Mouse (Mus musculus) G1E-ER4 (cell line): ENCODE data around the gene Nudt19. TPM values are rescaled to one million over a fixed set of nuclear protein-coding genes. Genes with fewer than 3 reads are reported as not detected.

Source experiments
- GATA1 ChIP-seq: IDR thresholded peaks from one replicate; pipeline ENCODE4 v1.8.0; 2012; ENCODE audit warnings: low read length, inconsistent platforms
- polyA plus RNA-seq: library from polyadenylated mRNA; stranded (reverse); fragments of >175 nt; gene quantifications from 2 replicates; pipeline ENCODE4 v1.2.3, GENCODE M21; 2012

Nudt19 gene
- 62.2 and 83.6 TPM in 2 replicates for polyA plus RNA-seq

- TF ChIP-seq GATA1, result no peak
Observed at GRCm38 (mm10) chr7:35556205-35556603, at the start of gene Nudt19. Gene Nudt19, minus strand, starts transcription at chr7:35556304.

DNA sequence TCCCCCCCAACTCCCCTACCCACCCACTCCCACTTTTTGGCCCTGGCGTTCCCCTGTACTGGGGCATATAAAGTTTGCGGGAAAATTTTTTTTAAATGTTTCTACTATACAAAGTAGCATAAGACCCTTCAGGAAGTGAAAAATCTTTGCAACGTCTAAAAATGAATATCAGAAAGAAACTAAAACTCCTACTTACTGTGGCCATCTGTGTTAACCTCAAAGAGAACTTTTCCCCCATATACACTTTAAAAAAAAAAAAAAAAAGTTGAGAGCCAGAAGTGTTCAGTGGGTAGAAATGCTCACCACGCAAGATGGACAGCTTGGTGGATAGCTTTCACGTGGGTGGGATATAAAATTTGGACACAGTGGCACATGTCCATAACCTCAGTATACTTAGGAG is 46.7 kb upstream of the Nudt19 start:
- no peak for TF ChIP-seq GATA1

DNA sequence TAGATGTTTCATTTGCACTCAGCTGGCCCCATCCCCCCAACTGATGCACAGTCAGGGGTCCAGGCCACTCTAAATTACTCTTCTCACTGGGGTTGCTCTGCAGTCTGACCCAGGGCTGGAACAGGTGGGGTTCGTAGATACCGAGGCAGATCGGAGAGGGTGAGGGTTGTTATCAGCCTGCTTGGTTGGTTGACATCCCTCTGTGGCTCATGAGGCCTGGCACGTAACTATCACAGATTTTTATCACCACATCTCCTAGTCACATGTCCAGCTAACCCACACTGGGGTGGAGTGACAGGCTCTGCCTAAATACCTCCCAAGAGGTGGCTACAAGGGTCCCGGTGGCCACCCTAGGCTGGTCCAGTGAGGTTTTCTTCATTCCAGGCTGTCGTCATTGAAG is 45.0 kb upstream of the Nudt19 start:
- TF ChIP-seq GATA1, result peak; percentile 99

DNA sequence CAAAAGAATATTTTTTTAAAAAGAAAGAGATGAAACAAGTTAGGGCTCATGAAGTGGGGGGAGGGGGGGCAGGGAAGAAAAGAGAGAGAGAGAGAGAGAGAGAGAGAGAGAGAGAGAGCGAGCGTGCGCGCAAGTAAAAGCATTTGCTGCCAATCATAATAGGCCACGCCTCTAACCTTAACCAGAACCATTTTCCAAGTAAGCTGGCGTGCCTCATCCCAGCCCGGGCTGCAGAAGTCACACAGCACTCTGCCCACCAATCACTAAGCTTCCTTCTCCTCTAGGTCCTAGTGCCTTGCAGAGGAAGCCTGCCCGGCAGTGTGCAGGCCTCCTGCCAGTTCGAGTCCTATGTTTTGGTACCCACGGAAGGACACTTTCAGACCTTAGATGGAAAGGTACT is 43.9 kb upstream of the Nudt19 start:
- no peak for TF ChIP-seq GATA1

- no peak for TF ChIP-seq GATA1
Observed at GRCm38 (mm10) chr7:35599492-35599891, 43.4 kb upstream of the Nudt19 start.

DNA sequence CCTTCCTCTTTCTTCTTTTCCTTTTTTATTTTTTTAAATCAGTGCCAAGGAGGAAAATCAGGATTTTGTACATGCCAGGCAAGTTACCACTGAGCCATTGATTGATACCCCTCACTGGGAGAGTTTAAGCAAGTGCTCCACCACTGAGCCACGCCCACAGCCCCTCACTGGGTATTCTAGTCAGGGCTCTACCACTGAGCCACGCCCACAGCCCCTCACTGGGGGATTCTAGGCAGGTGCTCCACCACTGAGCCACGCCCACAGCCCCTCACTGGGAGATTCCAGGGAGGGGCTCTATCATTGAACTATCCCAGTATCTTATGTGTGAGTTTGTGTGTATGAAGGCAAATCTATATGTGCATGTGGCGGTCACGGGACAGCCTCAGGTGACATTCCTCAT is 38.2 kb upstream of the Nudt19 start:
- TF ChIP-seq GATA1, result no peak

DNA sequence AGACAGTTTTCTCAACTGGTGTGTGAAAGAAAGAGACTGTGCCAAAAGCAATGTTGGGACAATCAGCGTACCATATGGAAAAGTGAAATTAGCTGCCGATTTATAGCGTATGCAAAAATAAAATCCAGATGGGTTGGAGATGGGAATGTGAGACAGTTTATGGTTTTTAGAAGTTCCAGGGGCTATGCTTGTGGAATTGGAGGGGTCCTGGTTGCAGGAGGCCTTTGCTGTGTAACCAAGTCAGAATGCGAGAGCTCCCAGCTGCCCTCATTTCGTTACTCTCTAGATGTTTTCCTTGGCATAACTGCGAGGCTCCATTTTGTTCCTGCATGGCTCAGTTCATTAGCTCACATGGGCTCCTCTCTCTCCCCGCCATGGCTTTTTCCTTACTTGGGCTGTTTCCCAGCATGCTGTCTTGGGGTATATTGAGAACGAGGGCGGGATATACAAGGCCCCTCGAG is 34.7 kb upstream of the Nudt19 start:
- TF ChIP-seq GATA1, result no peak

- no peak for TF ChIP-seq GATA1
Observed at GRCm38 (mm10) chr7:35589485-35589884, 33.4 kb upstream of the Nudt19 start.

GRCm38 (mm10) chr7:35588680-35589428 is 32.8 kb upstream of the Nudt19 start:
- TF ChIP-seq GATA1, result peak; percentile 98

DNA sequence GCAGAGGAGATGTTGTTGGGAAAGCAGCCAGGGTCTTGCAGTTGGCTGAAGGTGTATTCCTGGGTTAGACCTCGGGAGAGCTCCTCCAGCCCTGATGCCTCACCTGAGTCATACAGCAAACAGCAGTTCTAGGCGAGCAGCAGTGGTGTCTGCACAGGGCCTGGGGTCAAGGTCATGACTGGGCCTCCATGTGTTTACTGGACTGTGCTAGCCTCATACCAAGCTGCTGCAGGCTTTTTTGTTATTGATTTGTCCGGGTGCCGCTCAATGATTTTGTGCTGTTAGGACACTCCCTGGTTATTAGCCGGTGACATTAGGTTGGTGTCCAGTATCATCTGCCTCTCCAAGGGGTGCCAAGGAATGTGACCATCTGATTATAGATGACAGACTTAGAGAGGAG is 31.6 kb upstream of the Nudt19 start:
- no peak for TF ChIP-seq GATA1

GRCm38 (mm10) chr7:35586906-35587445 is 30.9 kb upstream of the Nudt19 start:
- no peak for TF ChIP-seq GATA1

- no peak for TF ChIP-seq GATA1
Observed at GRCm38 (mm10) chr7:35586055-35586905, 30.2 kb upstream of the Nudt19 start, which contains the start of gene Ankrd27. Gene Ankrd27, plus strand, starts transcription at chr7:35586244.

DNA sequence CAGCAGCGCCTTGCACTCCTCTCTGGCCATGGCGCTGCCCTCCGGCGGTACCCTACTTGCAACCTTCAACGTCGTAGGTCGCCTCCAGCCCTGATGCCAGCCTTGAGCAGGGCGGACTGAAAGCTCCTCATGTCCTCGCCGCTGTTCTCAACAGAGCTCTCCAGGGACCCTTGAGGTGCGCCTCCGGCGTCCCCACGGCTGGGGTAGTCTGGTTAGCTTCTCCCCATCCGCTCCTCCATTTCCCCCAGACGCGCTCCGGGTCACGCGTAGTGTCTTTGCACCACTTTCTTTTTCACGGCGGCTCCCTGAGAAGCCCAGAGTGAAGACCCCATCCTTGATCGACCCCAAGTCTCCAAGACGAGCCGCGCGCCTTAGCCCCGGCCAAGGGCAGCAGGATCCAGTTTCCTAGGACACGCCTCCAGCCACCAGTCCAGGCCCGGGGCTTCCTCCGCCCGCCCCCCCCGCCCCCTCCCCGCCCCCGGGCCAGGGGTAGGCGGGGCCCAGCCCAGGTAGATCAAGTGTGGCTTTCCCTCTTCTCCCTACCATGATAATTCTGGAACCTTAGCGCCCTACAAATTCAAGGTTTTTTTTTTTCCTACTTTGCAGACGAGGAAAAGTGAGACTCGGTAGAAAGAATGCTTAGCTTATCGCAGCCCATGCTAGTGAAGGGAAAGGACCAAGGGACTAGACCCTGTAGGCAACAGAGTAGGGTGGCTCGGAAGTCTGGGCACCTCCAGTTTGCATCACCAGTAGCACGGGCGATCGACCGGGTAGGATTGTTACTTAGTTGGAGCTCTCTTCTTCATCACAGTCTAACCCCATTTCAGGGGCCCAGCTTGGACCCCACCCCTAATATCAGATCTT is 29.3 kb upstream of the Nudt19 start, which contains the start of gene Rgs9bp:
TSS of gene Rgs9bp (minus strand) at position 392 of the 864 bp plus-strand sequence.
- TF ChIP-seq GATA1, result no peak

DNA sequence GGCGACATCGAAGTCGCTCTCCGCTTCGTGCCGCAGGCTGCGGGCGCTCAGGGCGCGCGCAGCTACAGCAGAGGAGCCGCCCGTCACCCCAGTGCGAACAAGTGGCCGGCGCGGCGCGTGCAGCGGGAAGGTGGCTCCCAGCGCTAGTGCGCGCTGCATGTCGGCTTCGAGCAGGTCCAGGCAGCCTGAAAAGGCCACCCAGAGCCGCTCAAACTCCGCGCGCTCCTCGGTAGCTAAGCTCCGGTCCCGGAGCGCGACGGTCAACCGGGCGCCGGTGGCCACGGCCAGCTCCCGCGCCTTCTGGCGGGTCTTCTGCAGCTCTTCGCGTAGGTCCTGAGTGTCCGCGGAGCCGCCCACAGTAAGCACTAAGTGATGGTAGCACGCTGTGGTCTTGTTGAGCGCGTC is 28.7 kb upstream of the Nudt19 start:
- no peak for TF ChIP-seq GATA1

GRCm38 (mm10) chr7:35584068-35584785 is 28.1 kb upstream of the Nudt19 start:
- TF ChIP-seq GATA1, result no peak
